Mouse (Mus musculus): ENCODE data around the gene Scaf1. TPM values are rescaled to one million over a fixed set of nuclear protein-coding genes. Genes with fewer than 3 reads are reported as not detected.

The Scaf1 gene
- total and polyA plus RNA-seq, 3 experiments = 72.0 to 121 (median 83.7) TPM

- DNase-seq = no peak
These were observed 2.1 kb downstream of the Scaf1 start for GRCm38 (mm10) chr7:45014096-45014451.

GRCm38 (mm10) chr7:45013366-45014095 lies 2.6 kb downstream of the Scaf1 start:
- no peak for DNase-seq

DNA sequence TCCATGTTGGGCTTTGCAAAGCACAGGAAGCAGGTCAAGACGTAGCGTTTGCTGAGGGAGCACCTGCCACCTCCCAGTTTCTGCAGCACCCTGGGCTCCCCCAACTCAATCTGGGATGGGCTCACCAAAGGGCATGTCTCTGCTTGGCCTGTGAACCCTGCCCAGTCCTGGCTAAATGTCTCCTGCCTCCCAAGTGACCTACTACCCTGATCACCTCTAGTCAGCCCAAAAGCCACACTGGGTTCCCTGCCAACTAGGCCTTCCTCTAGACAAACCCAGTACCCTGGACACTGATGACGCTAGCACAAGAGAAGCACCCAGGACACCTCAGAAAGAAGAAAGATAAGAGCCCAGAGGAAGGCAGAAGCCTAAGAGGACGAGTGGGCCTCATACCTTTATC lies 3.3 kb downstream of the Scaf1 start:
- DNase-seq = no peak

DNA sequence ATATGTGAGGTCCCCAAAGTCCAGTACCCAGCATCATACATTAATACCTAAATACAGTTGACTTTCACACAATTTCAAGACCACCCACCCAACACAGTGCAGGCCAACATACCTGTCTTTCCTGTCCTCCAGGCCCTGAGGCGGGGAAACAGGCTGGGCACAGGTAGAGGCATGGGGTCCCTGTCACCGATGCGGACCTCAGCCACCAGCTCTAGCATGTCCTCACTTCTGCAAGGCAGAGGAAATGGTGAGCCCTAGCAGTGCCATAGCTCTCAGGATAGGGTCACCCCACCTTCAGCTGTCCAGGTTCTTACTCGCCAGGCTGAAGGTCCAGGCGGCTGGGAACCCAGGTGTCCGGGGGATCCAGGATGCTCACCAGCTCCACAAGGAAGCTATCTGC lies 4.2 kb downstream of the Scaf1 start:
- no peak for DNase-seq

DNA sequence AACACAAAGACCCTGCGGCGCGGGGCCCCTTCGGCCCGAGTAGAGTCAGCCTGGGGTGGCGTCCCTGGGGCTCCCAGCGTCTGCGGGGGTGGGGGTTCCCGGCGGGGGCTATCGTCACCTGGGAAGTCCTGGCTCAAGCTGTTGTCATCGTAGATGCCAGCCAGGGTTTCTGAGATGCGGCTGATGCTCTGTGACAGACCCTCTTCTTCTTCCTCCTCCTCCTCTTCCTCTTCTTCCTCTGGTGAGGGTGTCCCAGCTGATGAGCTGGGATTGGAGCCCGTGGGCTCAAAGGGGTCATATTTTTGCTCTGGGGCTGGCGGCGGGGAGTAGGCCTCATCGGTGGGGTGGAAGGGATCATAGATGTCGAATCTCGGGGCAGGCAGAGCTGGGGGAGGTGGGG lies 7.8 kb downstream of the Scaf1 start:
- no peak for DNase-seq

DNA sequence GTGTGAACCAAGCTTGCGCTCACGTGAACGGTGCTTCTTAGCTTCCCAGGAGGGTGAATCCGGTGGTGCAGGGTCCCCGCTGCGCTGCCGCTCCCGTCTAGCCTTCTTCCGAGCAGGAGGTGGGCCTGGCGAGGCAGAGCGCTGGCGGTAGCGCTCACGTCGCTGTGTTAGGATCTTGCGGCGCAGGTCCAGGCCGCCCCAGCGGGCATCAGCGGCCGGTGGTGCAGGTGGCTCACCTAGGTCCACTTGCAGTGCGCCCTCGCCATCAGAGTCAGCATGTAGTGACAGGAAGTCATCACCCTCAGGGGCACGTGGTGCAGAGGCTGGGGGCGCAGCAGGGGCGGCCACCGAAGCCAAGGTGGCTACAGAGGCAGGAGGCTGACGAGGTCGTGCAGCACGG lies 8.3 kb downstream of the Scaf1 start:
- no peak for DNase-seq

DNA sequence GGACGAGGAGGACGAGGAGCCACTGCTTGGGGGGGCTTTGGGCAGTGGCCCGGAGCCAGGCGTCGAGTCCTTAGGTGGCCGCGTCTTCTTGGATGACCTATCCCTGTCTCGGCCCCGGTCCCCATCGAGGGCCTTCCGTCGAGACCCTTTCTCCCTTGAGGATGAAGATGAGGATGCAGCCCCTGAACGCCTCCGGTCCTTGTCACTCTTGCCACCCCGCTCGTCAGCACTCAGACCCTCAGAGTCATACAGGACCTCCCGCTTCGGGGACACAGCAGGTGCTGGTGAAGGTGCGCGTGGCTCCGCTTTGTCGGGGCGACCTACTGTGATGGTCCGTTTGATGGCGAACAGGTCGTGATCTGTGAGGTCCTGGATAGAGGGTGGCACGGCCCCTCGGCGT lies 9.0 kb downstream of the Scaf1 start:
- no peak for DNase-seq

- DNase-seq = no peak
These were observed 9.7 kb downstream of the Scaf1 start for GRCm38 (mm10) chr7:45006503-45006902.

GRCm38 (mm10) chr7:45005321-45005992 lies 10.7 kb downstream of the Scaf1 start:
- no peak for DNase-seq

DNA sequence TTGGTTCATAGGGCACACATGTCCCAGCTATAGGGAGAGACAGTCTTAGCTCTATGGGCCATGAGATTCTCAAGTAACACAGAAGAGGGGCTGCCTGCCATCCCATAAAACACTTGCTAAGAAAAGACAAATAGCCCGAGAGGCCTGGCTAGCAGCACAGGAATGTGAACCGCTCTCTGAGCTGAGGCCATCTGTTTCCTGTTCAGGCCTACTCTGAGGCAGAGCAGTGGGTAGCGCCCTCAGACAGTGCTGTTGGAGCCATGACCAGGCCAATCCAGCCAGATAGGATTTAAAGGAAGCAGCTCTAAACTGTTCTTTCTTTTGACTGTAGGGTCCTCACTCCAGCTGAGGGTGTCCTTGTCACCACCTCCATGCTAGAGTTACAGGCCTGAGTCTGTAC lies 11.6 kb downstream of the Scaf1 start:
- DNase-seq = no peak

DNA sequence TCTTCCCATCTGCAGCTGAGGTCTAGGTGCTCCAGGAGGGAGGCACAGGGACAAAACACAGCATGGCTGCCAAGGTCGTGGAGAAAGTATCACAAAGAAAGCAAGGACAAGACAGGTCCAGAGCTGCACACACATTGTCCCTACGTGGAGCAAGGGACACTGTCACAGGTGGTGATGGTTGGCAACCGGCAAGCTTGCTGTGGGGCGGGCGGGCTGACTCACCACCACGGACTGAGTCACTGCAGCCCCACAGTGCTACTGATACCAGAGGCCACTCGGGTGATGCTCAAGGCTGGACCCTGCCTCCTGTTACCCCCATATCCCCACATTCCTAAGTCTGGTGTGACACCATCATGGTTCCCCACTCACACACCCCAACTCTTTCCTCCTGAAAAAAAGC lies 13.7 kb downstream of the Scaf1 start:
- DNase-seq = peak; percentile 78

DNA sequence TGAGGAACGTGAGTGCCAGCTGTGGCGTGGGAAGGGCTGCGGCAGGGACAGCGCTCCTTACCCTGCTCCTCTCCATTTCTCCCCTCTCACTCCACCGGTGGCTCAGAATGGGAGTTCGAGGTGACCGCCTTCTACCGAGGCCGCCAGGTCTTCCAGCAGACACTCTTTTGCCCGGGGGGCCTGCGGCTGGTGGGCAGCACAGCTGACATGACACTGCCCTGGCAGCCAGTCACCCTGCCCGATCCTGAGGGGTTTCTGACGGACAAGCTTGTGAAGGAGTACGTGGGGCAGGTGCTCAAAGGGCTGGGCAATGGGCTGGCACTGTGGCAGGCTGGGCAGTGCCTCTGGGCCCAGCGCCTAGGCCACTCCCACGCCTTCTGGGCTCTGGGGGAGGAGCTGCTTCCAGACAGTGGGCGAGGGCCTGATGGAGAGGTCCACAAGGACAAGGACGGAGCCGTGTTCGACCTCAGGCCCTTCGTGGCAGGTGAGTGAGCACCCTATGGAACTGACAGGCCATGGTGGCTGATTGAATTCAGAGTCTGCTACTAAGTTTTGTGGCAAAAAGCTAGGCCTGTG lies 15.5 kb downstream of the Scaf1 start:
- peak; percentile 45 for DNase-seq

DNA sequence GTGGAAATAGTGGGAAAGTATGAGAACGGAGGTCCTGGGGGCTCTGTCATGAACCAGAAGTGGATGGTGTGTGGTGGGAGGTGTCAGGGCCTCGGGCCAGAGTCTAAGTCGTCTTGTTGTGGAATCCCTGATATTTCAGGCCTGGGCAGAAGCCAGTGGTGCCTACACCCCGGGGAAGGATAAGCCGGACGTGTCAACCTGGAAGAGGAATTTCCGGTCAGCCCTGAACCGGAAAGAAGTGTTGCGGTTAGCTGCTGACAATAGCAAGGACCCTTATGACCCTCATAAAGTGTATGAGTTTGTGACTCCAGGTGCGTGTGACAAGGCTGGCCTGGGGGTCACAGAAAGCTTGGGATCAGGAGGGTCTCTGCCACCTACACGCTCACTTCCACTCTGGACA lies 16.4 kb downstream of the Scaf1 start:
- no peak for DNase-seq

GRCm38 (mm10) chr7:44998501-44998955 lies 17.6 kb downstream of the Scaf1 start, which contains the start of gene Bcl2l12:
Gene Bcl2l12 (minus strand): TSS chr7:44998712.
- DNase-seq = peak; percentile 84

DNA sequence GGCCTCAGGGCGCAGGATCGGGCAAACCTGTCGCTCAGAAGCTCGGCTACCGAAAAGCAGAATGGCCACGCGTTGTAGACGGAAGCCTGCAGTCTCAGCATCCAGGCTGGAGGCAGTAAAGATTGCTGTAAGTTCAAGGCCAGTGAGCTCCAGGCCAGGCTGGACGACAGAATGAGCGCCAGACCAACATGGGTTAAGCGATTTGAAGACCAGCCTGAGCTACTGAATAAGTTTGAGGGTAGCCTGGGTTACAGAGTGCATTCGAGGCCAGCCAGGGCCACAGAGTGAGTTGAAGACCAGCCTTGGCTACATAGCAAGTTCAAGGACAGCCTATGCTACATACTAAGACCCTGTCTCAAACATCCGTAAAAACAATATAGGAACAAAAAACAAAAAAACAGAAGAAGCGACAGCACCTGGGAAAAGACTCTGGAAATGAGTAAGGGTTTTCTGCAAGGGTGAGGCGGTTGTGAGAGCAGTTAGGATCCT lies 18.2 kb downstream of the Scaf1 start:
- no peak for DNase-seq

DNA sequence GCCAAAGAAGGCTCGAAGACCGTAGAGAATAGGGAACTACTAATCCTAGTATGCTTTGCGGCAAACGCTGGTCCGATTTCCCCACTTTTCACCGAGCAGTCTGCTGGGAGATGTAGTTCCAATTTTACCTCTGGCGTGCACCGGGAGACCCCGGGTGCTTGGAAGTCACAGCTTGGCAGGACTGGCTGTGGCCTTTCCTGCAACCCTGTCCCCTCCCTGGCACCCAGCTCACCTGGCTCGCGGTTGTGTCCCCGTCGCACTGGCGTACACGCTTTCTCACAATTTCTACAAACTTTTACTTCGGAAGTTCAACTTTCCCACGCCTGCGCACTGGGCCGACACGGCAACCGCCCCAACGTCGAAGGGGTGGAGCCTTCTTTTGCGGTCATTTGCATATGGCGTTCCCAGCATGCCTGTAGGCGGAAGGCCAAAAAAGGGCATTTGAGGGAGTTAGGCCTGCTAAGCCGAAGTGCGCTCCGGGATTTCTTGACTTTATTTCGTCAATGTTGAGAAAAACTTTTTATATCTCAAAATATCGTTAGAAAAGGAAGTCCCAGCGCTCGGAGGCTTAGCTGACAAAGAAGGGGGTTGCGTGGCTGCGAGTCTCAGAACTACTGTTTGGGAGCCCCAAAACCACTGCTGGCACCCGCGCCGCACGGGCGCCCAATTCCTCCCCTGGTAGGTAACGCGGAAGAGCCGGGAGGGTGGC lies 18.8 kb downstream of the Scaf1 start, which contains the start of gene Irf3:
TSS of gene Irf3 (plus strand) at position 418 of the 709 bp plus-strand sequence.
- peak; percentile 96 for DNase-seq

DNA sequence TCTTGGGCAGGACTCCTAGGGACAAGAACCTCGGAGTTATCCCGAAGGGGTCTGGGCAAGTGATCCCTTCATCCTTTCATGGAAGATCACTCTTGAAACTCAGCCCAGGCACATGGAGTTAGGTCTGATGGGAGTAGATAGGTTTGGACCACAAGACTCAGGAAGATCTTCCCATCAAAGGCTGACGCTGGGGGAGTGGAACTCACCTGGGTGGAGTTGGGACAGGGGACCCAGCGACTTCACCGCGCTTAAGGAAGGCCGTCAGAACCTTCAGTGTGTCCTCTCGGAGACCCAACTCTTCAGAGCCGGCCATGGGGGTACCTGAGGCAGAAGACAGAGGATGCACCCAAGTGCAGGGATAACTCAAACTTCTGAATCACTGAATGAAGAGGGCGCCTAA lies 19.5 kb downstream of the Scaf1 start:
- DNase-seq = no peak

DNA sequence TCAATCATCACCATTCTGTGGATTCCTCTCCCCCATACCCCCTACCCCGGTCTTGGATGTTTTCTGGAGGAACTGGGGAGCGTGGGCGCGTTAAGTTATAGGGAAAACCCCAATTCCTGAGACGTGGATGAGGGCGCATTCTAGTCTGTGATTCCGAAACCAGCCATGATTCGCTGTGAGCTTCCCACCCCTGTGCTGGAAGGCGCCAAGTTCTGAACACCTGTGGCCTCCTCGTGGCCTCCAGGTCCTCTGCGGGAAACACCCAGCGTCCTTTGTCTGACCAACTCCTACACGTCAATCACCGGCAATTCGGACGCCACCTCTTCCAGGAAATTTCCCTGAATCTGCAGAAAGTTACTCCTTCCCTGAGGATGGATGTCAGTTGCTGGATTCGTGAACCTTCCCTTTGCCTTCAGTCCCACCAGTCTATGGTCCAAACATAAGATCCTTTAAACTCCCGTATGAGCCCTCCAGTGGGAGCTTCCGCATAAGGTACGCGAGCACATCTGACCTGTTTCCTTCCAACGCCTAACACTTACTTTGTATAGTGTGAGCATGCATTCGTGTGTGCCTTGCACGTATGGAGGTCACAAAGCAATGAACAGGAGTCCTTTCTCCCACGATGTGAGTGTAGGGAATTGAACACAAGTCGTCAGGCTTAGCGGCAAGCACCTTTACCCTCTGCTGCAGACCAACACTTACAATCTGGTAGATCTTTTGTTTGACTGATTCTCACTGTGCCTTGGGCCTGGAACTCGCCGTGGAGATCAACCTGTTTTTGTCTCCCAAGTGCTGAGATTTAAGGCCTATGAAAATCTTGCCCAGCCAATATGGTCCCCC lies 29.1 kb downstream of the Scaf1 start:
- DNase-seq = no peak

GRCm38 (mm10) chr7:44986192-44986878 lies 29.8 kb downstream of the Scaf1 start, which contains the start of gene Prmt1:
Gene Prmt1 (minus strand): TSS chr7:44986568.
- DNase-seq = peak; percentile 99

- DNase-seq = peak; percentile 84
These were observed 30.5 kb downstream of the Scaf1 start for GRCm38 (mm10) chr7:44985595-44986191.

DNA sequence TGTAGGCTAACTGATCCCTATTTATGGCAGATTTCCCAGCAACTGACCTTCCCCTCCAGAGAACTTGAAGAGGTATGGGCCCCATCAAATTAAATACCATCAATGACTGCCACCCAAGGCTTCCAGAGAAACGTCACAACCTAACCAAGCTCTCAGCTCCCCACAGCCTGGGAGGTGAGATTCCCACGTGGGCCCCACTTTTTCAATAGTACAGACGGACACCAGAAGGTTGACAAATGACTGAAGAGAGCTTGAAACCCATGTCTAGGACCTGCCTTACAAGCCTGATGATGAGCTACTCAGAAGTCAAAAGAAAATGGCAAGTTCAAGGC lies 31.4 kb downstream of the Scaf1 start:
- no peak for DNase-seq

Data from adrenal gland, adult 2 months (tissue).